Mouse (Mus musculus) ovary, postnatal 36 days (tissue): Measurements from ENCODE around the gene Gm10338.
"Not testable (repeated sequence)": the region's sequence is repeated elsewhere in the genome, so short reads cannot be mapped to it uniquely, and the experiment has no call there.

Experiments
- DNase-seq: peaks from one replicate; pipeline ENCODE4 v3.0.0; 2022; ENCODE audit warnings: low spot score, mixed read lengths

The Gm10338 gene

DNA sequence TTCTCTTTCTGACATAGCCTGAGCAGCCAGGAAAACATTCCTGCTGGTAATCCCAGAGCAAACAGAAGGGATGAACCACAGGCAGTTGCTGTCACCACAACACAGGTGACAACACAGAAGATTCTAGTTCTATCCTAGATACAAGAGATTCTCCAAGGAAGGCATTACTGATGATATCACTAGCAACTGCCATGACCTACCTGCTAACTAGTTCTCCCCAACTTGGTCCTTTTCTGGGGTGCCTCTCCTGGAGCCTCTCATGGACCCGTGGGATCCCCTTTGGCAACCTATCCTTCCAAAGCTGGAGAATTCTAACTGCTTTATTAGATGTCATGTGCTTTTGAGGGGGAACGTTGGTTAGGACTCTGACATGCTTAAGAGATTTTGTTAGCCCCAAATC is at the start of gene Gm10338:
Gene Gm10338, minus strand, starts transcription at position 101 of the 400 bp plus-strand sequence.
- DNase-seq, result not testable (repeated sequence)

DNA sequence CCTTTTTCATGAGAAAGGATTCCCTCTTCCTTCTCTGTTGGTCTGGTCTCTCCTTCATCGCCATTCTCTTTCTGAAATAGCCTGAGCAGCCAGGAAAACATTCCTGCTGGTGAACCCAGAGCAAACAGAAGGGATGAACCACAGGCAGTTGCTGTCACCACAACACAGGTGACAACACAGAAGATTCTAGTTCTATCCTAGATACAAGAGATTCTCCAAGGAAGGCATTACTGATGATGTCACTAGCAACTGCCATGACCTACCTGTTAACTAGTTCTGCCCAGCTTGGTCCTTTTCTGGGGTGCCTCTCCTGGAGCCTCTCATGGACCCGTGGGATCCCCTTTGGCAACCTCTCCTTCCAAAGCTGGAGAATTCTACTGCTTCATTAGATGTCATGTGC is 48.5 kb upstream of the Gm10338 start, which contains the start of gene Gm10128:
Gene Gm10128, minus strand, starts transcription at position 101 of the 400 bp plus-strand sequence.
- not testable (repeated sequence) for DNase-seq

GRCm38 (mm10) chr14:7568382-7568781 is 27.0 kb downstream of the Gm10338 start, which contains the start of gene Gm3558:
TSS of gene Gm3558 (minus strand) at chr14:7568566.
- not testable (repeated sequence) for DNase-seq

DNA sequence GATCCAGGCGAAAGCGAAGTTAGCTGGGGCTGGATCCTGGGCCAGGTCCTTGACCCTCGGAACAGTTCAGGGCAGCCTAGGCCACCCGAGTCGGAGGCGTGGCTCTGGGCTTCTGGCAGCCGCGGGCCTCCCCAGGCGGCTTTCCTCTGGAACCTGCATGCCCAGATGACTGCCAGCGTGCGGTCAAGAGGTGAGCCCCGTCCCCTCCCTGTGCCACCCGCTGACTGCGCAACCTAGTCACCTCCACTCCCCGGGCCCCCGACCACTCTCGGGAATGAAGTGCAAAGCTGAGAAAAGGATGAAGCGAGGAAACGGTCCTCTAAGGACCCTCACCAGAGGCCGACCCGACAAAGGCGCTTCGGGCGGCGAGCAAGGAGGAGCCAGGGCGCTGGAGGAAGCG is 27.5 kb downstream of the Gm10338 start:
- DNase-seq, result not testable (repeated sequence)

GRCm38 (mm10) chr14:7567266-7567665 is 28.1 kb downstream of the Gm10338 start:
- not testable (repeated sequence) for DNase-seq
